Mouse (Mus musculus) heart, adult 2 months (tissue): ENCODE data around the gene E330009J07Rik. TPM values are rescaled to one million over a fixed set of nuclear protein-coding genes. Genes with fewer than 3 reads are reported as not detected.

ENCODE experiments used
- DNase-seq, 2 experiments: peaks; one replicate each; pipeline ENCODE4 v3.0.0; 2021
- H3K27ac ChIP-seq: fragments of 200-600 bp; 2 replicates; pipeline ENCODE4 v1.8.1; 2022
- H3K27me3 ChIP-seq: fragments of 200-500 bp; 2 replicates; pipeline ENCODE4 v1.6.1; 2012; ENCODE audit warnings: mild to moderate bottlenecking, low read length, inconsistent platforms, mixed read lengths; ENCODE audit not compliant: control insufficient read depth, insufficient read depth
- H3K36me3 ChIP-seq: fragments of 200-500 bp; 2 replicates; pipeline ENCODE4 v1.6.1; 2012; ENCODE audit warnings: low read length, inconsistent platforms; ENCODE audit not compliant: control insufficient read depth, insufficient read depth
- H3K4me1 ChIP-seq: fragments of 200-500 bp; 2 replicates; pipeline ENCODE4 v1.6.1; 2011; ENCODE audit warnings: low read length; ENCODE audit not compliant: control insufficient read depth, insufficient read depth
- H3K4me3 ChIP-seq: fragments of 200-600 bp; 2 replicates; pipeline ENCODE4 v1.8.1; 2022
- H3K79me2 ChIP-seq: fragments of 200-500 bp; replicated peaks from 2 replicates; pipeline ENCODE4 v1.6.1; 2012; ENCODE audit warnings: mild to moderate bottlenecking, inconsistent platforms, low read length, moderate library complexity, mixed read lengths; ENCODE audit not compliant: control insufficient read depth, insufficient read depth
- H3K9ac ChIP-seq: fragments of 200-500 bp; 2 replicates; pipeline ENCODE4 v1.6.1; 2012; ENCODE audit warnings: low read depth, mild to moderate bottlenecking, control low read depth, inconsistent platforms, low read length, mixed read lengths
- CTCF ChIP-seq: fragments of 200-600 bp; IDR thresholded peaks from 2 replicates; pipeline ENCODE4 v1.8.1; 2022; ENCODE audit warnings: antibody characterized with exemption, mild to moderate bottlenecking, moderate library complexity
- EP300 ChIP-seq: fragments of 200-500 bp; IDR thresholded peaks from 2 replicates; pipeline ENCODE4 v1.6.1; 2011; ENCODE audit warnings: low read depth, low read length, control low read depth; ENCODE audit not compliant: insufficient read depth
- POLR2A ChIP-seq: fragments of 200-500 bp; IDR thresholded peaks from 2 replicates; pipeline ENCODE4 v1.6.1; 2011; ENCODE audit warnings: mild to moderate bottlenecking, low read depth, low read length, control low read depth; ENCODE audit not compliant: insufficient read depth
- WGBS: fragments of 180-500 bp; shearing (Covaris S2); methylation state at CpG from one replicate; pipeline ENCODE4 v1.1.7; 2018; 5-methylcytosine and 5-hydroxymethylcytosine counted together
- intact Hi-C: fragments of 180-260 bp; cut with DNase I; formaldehyde crosslinking; loops from one replicate; pipeline ENCODE4 v1.15.1; 2025
- polyA plus RNA-seq: library from polyadenylated mRNA; depleted of rRNA; stranded (reverse); fragments of >200 nt; gene quantifications from 2 replicates; pipeline ENCODE4 v1.2.3, GENCODE M21; 2012; rRNA removed
- total RNA-seq, 2 experiments: library from RNA; stranded (reverse); gene quantifications; 2 replicates each; pipeline ENCODE4 v1.2.3; 2021

E330009J07Rik gene
- total and polyA plus RNA-seq, 3 experiments = 1.7 to 4.5 (median 2.5) TPM

- no peaks in the 10 kb centered on the region for H3K4me1 ChIP-seq
- WGBS = 50% methylated on average over 4 of the region's 4 CpGs
- H3K27me3 ChIP-seq = no peaks in the 10 kb centered on the region
- no peaks in the 10 kb centered on the region for H3K79me2 ChIP-seq
- H3K27ac ChIP-seq = no peak overlapping the region
- no peaks in the 10 kb centered on the region for H3K36me3 ChIP-seq
- H3K9ac ChIP-seq = no peak overlapping the region
- no peak overlapping the region for H3K4me3 ChIP-seq
- intact Hi-C loops = no loop called here
- no peak for TF ChIP-seq EP300
- TF ChIP-seq CTCF = no peak
- TF ChIP-seq POLR2A = no peak
- DNase-seq = no peak
Observed at GRCm38 (mm10) chr6:40388660-40389059, 47.3 kb downstream of the E330009J07Rik start.

GRCm38 (mm10) chr6:40385682-40386081 is 50.3 kb downstream of the E330009J07Rik start:
- Histone ChIP-seq H3K36me3 (no peaks in the 10 kb centered on the region), H3K4me1 (no peaks in the 10 kb centered on the region), H3K9ac (no peak overlapping the region), H3K4me3 (no peak overlapping the region), H3K79me2 (no peaks in the 10 kb centered on the region), H3K27ac (no peak overlapping the region), H3K27me3 (no peaks in the 10 kb centered on the region)
- intact Hi-C loops = no loop called here
- TF ChIP-seq POLR2A = no peak
- no peak for TF ChIP-seq EP300
- TF ChIP-seq CTCF = no peak
- WGBS = 44% methylated on average over 3 of the region's 3 CpGs
- DNase-seq = no peak

GRCm38 (mm10) chr6:40381908-40382307 is 54.0 kb downstream of the E330009J07Rik start:
- intact Hi-C loops = no loop called here
- no peaks in the 10 kb centered on the region for H3K36me3 ChIP-seq
- H3K79me2 ChIP-seq = no peaks in the 10 kb centered on the region
- no peak for TF ChIP-seq POLR2A
- TF ChIP-seq CTCF = no peak
- no peak for TF ChIP-seq EP300
- H3K27me3 ChIP-seq = no peaks in the 10 kb centered on the region
- H3K4me3 ChIP-seq = no peak overlapping the region
- no peak overlapping the region for H3K9ac ChIP-seq
- H3K27ac ChIP-seq = no peak overlapping the region
- DNase-seq = no peak
- no peaks in the 10 kb centered on the region for H3K4me1 ChIP-seq
- 93% methylated on average over 4 of the region's 4 CpGs for WGBS

- no peaks in the 10 kb centered on the region for H3K36me3 ChIP-seq
- WGBS = 79% methylated on average over 3 of the region's 3 CpGs
- H3K79me2 ChIP-seq = no peaks in the 10 kb centered on the region
- H3K27me3 ChIP-seq = no peaks in the 10 kb centered on the region
- intact Hi-C loops = no loop called here
- no peak overlapping the region for H3K9ac ChIP-seq
- no peaks in the 10 kb centered on the region for H3K4me1 ChIP-seq
- no peak for DNase-seq
- TF ChIP-seq EP300 = no peak
- TF ChIP-seq POLR2A = no peak
- TF ChIP-seq CTCF = no peak
- no peak overlapping the region for H3K4me3 ChIP-seq
- H3K27ac ChIP-seq = no peak overlapping the region
Observed at GRCm38 (mm10) chr6:40380181-40380580, 55.8 kb downstream of the E330009J07Rik start.

- TF ChIP-seq CTCF (no peak), EP300 (no peak), POLR2A (no peak)
- DNase-seq = no peak
- Histone ChIP-seq H3K27me3 (no peaks in the 10 kb centered on the region), H3K4me3 (no peak overlapping the region), H3K27ac (no peak overlapping the region), H3K4me1 (no peaks in the 10 kb centered on the region), H3K36me3 (no peaks in the 10 kb centered on the region), H3K9ac (no peak overlapping the region), H3K79me2 (no peaks in the 10 kb centered on the region)
- intact Hi-C loops = no loop called here
- 92% methylated on average over 6 of the region's 6 CpGs for WGBS
Observed at GRCm38 (mm10) chr6:40371031-40371430, 64.9 kb downstream of the E330009J07Rik start.

- no peak for TF ChIP-seq EP300
- no peak for TF ChIP-seq CTCF
- TF ChIP-seq POLR2A = no peak
- H3K27ac ChIP-seq = no peak overlapping the region
- no peaks in the 10 kb centered on the region for H3K4me1 ChIP-seq
- no peaks in the 10 kb centered on the region for H3K27me3 ChIP-seq
- H3K4me3 ChIP-seq = no peak overlapping the region
- no peak for DNase-seq
- H3K79me2 ChIP-seq = no peaks in the 10 kb centered on the region
- no peaks in the 10 kb centered on the region for H3K36me3 ChIP-seq
- WGBS = 93% methylated on average over 7 of the region's 7 CpGs
- intact Hi-C loops = no loop called here
- no peak overlapping the region for H3K9ac ChIP-seq
Observed at GRCm38 (mm10) chr6:40353360-40353759, 82.6 kb downstream of the E330009J07Rik start.

Other genes starting within 250 kb of the E330009J07Rik start
- 10 to 100 TPM; 16.6 to 17.5 TPM for gene Agk, start 111.0 kb downstream of the E330009J07Rik start, total RNA-seq
- gene Agk, start 111.0 kb downstream of the E330009J07Rik start, polyA plus RNA-seq = 10.7 and 17.4 TPM in 2 replicates
- gene Wee2, start 3.0 kb upstream of the E330009J07Rik start, total RNA-seq = not detected
- not detected in 2 replicates for gene Wee2, start 3.0 kb upstream of the E330009J07Rik start, polyA plus RNA-seq
- gene Ssbp1, start 35.2 kb upstream of the E330009J07Rik start, total RNA-seq = 10 to 100 TPM; 32.0 to 36.5 TPM
- 12.7 and 18.3 TPM in 2 replicates for gene Ssbp1, start 35.2 kb upstream of the E330009J07Rik start, polyA plus RNA-seq
- not detected for gene Tas2r137, start 55.1 kb upstream of the E330009J07Rik start, total RNA-seq
- 0.15 TPM in 1 of 2 replicates, not detected in the other for gene Tas2r137, start 55.1 kb upstream of the E330009J07Rik start, polyA plus RNA-seq
- not detected for gene Tas2r108, start 57.4 kb upstream of the E330009J07Rik start, total RNA-seq
- not detected in 2 replicates for gene Tas2r108, start 57.4 kb upstream of the E330009J07Rik start, polyA plus RNA-seq
- not detected for gene Prss37, start 83.4 kb upstream of the E330009J07Rik start, total RNA-seq
- 0.10 TPM in 1 of 2 replicates, not detected in the other for gene Prss37, start 83.4 kb upstream of the E330009J07Rik start, polyA plus RNA-seq
- gene Olfr461, start 118.9 kb upstream of the E330009J07Rik start, total RNA-seq = not detected
- gene Olfr461, start 118.9 kb upstream of the E330009J07Rik start, polyA plus RNA-seq = not detected in 2 replicates
- gene Olfr460, start 133.4 kb upstream of the E330009J07Rik start, total RNA-seq = not detected
- gene Olfr460, start 133.4 kb upstream of the E330009J07Rik start, polyA plus RNA-seq = not detected in 2 replicates
- 1 to 10 TPM in 1 of 2 experiments, under 1 TPM in 1; 0.68 to 1.9 TPM for gene Clec5a, start 149.7 kb upstream of the E330009J07Rik start, total RNA-seq
- 0.47 and 1.0 TPM in 2 replicates for gene Clec5a, start 149.7 kb upstream of the E330009J07Rik start, polyA plus RNA-seq
- gene Tas2r138, start 177.2 kb upstream of the E330009J07Rik start, total RNA-seq = not detected
- gene Tas2r138, start 177.2 kb upstream of the E330009J07Rik start, polyA plus RNA-seq = not detected in 2 replicates
- under 1 TPM in 1 of 2 experiments, not detected in 1; 0.20 TPM for gene Mgam, start 192.7 kb upstream of the E330009J07Rik start, total RNA-seq
- gene Mgam, start 192.7 kb upstream of the E330009J07Rik start, polyA plus RNA-seq = 0.08 and 0.41 TPM in 2 replicates